Mouse (Mus musculus): Measurements from ENCODE around the gene Peli2. TPM values are rescaled to one million over a fixed set of nuclear protein-coding genes. Genes with fewer than 3 reads are reported as not detected.
A peak's percentile ranks its signal among the peaks of the same experiment; 100 is the strongest.

Gene Peli2
- polyA plus RNA-seq, 1 experiment from 2014 or later = 16.0 TPM

DNA sequence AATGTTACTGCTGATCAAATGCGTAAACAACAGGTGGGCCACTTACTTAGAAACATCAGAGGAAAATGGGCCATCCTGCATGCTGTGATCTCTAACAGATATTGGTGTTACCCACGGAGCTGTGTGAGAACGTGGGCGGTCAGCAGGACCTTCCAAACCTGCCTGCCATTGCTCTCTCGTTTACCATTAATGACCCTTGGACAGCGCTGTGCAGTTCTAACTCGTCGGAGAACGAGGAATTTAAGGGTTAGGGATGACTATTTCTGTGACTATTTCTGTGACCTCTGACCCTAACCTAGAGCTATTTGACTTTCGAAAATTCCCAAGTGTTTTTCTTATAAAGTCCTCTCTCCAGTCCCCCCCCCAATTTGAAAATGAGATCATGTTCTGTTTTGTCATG is 22.1 kb downstream of the Peli2 start:
- Histone ChIP-seq H3K9ac (no peak overlapping the region), H3K4me2 (no peak overlapping the region), H3K36me3 (ENCODE audit: insufficient read depth) (no peaks in the 10 kb centered on the region), H3K27me3 (ENCODE audit: insufficient read depth, low read length) (no peaks in the 10 kb centered on the region), H3K4me1 (ENCODE audit: insufficient read depth) (peaks cover 2% of the 10 kb centered on the region; the same call in 1 of the 2 replicates), H3K4me3 (ENCODE audit: low read depth, low read length) (no peak overlapping the region), H3K9me3 (ENCODE audit: low read depth, low read length) (no peaks in the 10 kb centered on the region), H3K27ac (ENCODE audit: low read depth) (no peak overlapping the region)
- no peak for TF ChIP-seq CTCF (IDR thresholded peaks at IDR 0.05; ENCODE audit: low read depth)
- WGBS = 63% methylated on average over 10 of the region's 10 CpGs
- DNase-seq (no peak), ATAC-seq (ENCODE audit: insufficient read depth) (no peak)

DNA sequence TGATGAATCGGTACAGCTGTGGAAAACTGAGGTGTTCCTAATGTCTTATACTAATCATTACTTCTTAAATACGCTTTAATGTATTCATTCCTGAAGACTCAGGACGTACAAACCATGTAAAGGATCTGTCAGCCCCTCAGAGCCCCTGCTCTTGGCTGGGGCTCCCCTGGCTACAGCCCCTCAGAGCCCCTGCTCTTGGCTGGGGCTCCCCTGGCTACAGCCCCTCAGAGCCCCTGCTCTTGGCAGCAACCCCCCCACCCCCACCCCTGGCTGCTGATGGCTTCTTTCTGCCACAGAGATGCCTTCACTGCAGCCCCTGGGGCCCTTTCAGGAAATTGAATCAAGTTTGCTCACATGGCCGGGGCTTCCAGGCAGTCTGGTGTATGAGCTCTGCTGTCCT is 22.5 kb downstream of the Peli2 start:
- Histone ChIP-seq H3K4me2 (no peak overlapping the region), H3K4me3 (ENCODE audit: low read depth, low read length) (no peak overlapping the region), H3K27ac (ENCODE audit: low read depth) (no peak overlapping the region), H3K36me3 (ENCODE audit: insufficient read depth) (no peaks in the 10 kb centered on the region), H3K4me1 (ENCODE audit: insufficient read depth) (no peaks in the 10 kb centered on the region), H3K27me3 (ENCODE audit: insufficient read depth, low read length) (no peaks in the 10 kb centered on the region), H3K9me3 (ENCODE audit: low read depth, low read length) (no peaks in the 10 kb centered on the region), H3K9ac (no peak overlapping the region)
- no peak for TF ChIP-seq CTCF (IDR thresholded peaks at IDR 0.05; ENCODE audit: low read depth)
- WGBS = 53% methylated on average over 4 of the region's 4 CpGs
- no peak for ATAC-seq (ENCODE audit: insufficient read depth)
- DNase-seq = no peak

DNA sequence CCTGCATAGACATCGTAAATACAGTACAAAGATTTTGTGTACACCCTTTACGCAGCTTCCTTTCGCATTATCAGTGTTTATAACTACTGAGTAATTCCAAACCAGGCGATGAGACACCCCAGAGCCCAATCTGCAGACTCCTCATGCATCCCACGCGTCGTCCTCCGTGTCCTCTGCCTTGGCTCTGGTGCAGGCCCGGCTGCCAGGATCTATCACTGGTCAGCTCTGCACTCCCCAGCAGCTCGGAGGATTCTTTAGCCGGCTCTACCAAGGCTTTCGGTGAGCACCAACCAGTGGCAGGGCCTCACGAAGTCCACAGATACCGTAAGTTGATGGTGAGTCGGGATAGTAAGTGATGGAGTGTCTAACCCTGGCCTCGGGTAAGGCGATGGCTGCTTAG is 23.7 kb downstream of the Peli2 start:
- H3K36me3 ChIP-seq (ENCODE audit: insufficient read depth) = no peaks in the 10 kb centered on the region
- no peak overlapping the region for H3K9ac ChIP-seq
- H3K4me3 ChIP-seq (ENCODE audit: low read depth, low read length) = no peak overlapping the region
- no peaks in the 10 kb centered on the region for H3K4me1 ChIP-seq (ENCODE audit: insufficient read depth)
- no peak overlapping the region for H3K4me2 ChIP-seq
- no peaks in the 10 kb centered on the region for H3K27me3 ChIP-seq (ENCODE audit: insufficient read depth, low read length)
- TF ChIP-seq CTCF (IDR thresholded peaks at IDR 0.05; ENCODE audit: low read depth) = no peak
- peak; percentile 43 for DNase-seq
- no peak overlapping the region for H3K27ac ChIP-seq (ENCODE audit: low read depth)
- ATAC-seq (ENCODE audit: insufficient read depth) = peak; percentile 41; the same call in 1 of the 2 replicates
- WGBS = 52% methylated on average over 17 of the region's 17 CpGs
- no peaks in the 10 kb centered on the region for H3K9me3 ChIP-seq (ENCODE audit: low read depth, low read length)

DNA sequence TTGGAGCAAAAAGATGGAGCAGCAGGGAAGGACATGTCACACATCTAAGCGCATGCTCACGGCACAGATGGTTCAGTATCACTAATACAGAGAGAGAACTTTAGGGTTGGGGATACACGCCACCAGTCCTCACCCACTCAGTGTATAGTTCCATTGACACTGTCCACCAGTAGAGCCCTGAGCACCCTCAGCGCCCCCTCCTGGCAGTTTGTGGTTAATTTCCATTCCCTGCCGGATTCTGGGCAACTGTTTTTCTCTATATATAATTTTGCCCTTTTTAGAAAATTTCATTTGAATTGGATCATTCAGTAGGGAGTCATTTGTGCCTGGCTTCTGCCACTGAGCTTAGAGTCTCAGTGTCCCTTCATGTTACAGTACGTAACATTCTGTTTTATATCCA is 27.1 kb downstream of the Peli2 start:
- no peak for DNase-seq
- H3K27me3 ChIP-seq (ENCODE audit: insufficient read depth, low read length) = no peaks in the 10 kb centered on the region
- no peaks in the 10 kb centered on the region for H3K4me1 ChIP-seq (ENCODE audit: insufficient read depth)
- no peak overlapping the region for H3K4me3 ChIP-seq (ENCODE audit: low read depth, low read length)
- TF ChIP-seq CTCF (IDR thresholded peaks at IDR 0.05; ENCODE audit: low read depth) = peak; percentile 27
- WGBS = 81% methylated on average over 6 of the region's 6 CpGs
- no peaks in the 10 kb centered on the region for H3K36me3 ChIP-seq (ENCODE audit: insufficient read depth)
- H3K9ac ChIP-seq = no peak overlapping the region
- ATAC-seq (ENCODE audit: insufficient read depth) = no peak
- no peak overlapping the region for H3K27ac ChIP-seq (ENCODE audit: low read depth)
- no peak overlapping the region for H3K4me2 ChIP-seq
- H3K9me3 ChIP-seq (ENCODE audit: low read depth, low read length) = no peaks in the 10 kb centered on the region

DNA sequence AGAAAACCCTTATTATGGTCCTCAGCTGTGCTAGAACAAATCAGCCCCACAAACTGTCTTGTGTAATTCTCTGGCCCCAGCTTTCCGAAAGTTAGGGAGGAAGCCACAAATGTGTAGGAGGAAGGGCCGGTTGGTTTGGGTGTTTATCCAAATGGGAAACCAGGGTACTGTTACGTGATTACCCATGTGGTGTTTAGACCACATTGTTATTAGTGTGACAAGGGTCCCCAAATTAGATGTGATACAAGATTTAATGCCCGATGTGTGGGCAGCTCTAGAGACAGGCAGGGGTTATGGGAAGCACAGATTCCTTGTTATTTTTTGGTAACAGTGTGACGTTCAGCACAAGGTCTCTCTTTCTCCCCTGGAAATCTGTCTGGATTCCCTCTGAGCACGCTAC is 28.0 kb downstream of the Peli2 start:
- WGBS = 82% methylated on average over 6 of the region's 6 CpGs
- ATAC-seq (ENCODE audit: insufficient read depth) = no peak
- no peak overlapping the region for H3K4me2 ChIP-seq
- H3K27me3 ChIP-seq (ENCODE audit: insufficient read depth, low read length) = no peaks in the 10 kb centered on the region
- no peak overlapping the region for H3K27ac ChIP-seq (ENCODE audit: low read depth)
- H3K4me1 ChIP-seq (ENCODE audit: insufficient read depth) = no peaks in the 10 kb centered on the region
- H3K4me3 ChIP-seq (ENCODE audit: low read depth, low read length) = no peak overlapping the region
- no peak for DNase-seq
- TF ChIP-seq CTCF (IDR thresholded peaks at IDR 0.05; ENCODE audit: low read depth) = no peak
- H3K9ac ChIP-seq = no peak overlapping the region
- no peaks in the 10 kb centered on the region for H3K9me3 ChIP-seq (ENCODE audit: low read depth, low read length)
- no peaks in the 10 kb centered on the region for H3K36me3 ChIP-seq (ENCODE audit: insufficient read depth)

DNA sequence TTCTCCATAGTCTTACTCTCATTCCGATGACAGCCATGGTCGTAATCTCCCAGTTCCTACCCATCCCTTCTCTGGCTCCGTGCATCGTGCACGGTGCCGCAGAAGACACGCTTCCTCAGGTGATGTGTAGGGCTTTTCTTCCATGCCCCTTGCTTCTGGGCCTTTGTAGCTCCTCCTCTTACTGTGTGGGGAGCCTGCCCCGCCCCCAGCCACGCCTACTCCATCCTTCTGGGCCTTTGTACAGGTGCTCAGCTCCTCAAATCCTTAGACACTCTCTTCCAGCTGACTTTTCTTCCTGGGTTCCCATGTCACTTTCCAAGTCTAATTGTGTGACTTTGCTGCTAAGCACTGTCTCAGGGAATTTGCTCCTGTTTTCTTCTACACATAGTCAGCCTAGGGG is 28.7 kb downstream of the Peli2 start:
- H3K27ac ChIP-seq (ENCODE audit: low read depth) = no peak overlapping the region
- H3K9me3 ChIP-seq (ENCODE audit: low read depth, low read length) = no peaks in the 10 kb centered on the region
- no peak for TF ChIP-seq CTCF (IDR thresholded peaks at IDR 0.05; ENCODE audit: low read depth)
- H3K4me2 ChIP-seq = no peak overlapping the region
- no peak for DNase-seq
- H3K36me3 ChIP-seq (ENCODE audit: insufficient read depth) = no peaks in the 10 kb centered on the region
- ATAC-seq (ENCODE audit: insufficient read depth) = no peak
- no peak overlapping the region for H3K9ac ChIP-seq
- no peaks in the 10 kb centered on the region for H3K4me1 ChIP-seq (ENCODE audit: insufficient read depth)
- H3K4me3 ChIP-seq (ENCODE audit: low read depth, low read length) = no peak overlapping the region
- no peaks in the 10 kb centered on the region for H3K27me3 ChIP-seq (ENCODE audit: insufficient read depth, low read length)
- WGBS = 87% methylated on average over 9 of the region's 9 CpGs

DNA sequence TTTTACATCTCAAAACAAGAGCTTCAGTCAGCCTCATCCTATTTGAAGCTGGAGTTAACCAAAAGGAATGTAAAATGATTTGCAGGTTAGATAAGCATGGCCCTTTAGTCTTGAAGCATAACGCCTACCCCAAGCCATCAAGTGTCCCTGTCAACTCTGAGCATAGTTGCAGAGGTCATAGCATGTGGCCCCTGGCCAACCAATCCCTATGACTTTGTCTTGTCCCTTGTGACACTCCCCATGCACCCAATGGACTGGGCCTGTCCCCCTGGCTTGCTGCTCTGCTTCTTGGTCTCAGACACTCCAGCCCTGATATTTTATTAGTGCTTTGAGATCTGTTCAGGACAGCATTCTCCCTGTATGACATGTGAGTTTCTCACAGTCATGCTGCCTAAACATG is 30.3 kb downstream of the Peli2 start:
- no peak overlapping the region for H3K4me3 ChIP-seq (ENCODE audit: low read depth, low read length)
- no peaks in the 10 kb centered on the region for H3K27me3 ChIP-seq (ENCODE audit: insufficient read depth, low read length)
- no peaks in the 10 kb centered on the region for H3K36me3 ChIP-seq (ENCODE audit: insufficient read depth)
- ATAC-seq (ENCODE audit: insufficient read depth) = no peak
- WGBS = 66% methylated on average over 1 of the region's 1 CpGs
- H3K4me2 ChIP-seq = no peak overlapping the region
- no peak for TF ChIP-seq CTCF (IDR thresholded peaks at IDR 0.05; ENCODE audit: low read depth)
- no peaks in the 10 kb centered on the region for H3K9me3 ChIP-seq (ENCODE audit: low read depth, low read length)
- no peak overlapping the region for H3K27ac ChIP-seq (ENCODE audit: low read depth)
- no peak overlapping the region for H3K9ac ChIP-seq
- DNase-seq = no peak
- peaks cover 6% of the 10 kb centered on the region; the same call in 1 of the 2 replicates for H3K4me1 ChIP-seq (ENCODE audit: insufficient read depth)

DNA sequence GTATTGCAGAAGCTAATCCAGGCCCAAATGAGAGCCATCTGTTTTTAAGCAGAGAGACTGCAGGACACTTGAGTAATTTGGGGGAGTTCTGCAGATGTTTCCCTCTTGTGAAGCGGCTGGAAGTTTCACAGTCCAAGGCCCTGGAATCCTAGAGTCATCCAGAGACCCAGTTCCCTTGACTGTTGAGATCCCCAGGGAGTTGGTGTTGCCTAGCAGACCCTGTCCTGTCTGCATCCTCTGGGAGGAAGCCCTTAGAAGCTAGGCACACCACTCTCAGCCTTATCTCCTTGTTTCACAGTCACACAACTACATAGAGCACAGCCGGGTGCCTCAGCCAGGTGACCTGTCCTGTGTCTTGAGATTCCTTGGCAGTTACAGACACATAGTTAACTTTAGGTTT is 30.9 kb downstream of the Peli2 start:
- Histone ChIP-seq H3K27ac (ENCODE audit: low read depth) (no peak overlapping the region), H3K4me2 (no peak overlapping the region), H3K36me3 (ENCODE audit: insufficient read depth) (no peaks in the 10 kb centered on the region), H3K4me1 (ENCODE audit: insufficient read depth) (peaks cover 6% of the 10 kb centered on the region; the same call in 1 of the 2 replicates), H3K9me3 (ENCODE audit: low read depth, low read length) (no peaks in the 10 kb centered on the region), H3K9ac (no peak overlapping the region), H3K27me3 (ENCODE audit: insufficient read depth, low read length) (no peaks in the 10 kb centered on the region), H3K4me3 (ENCODE audit: low read depth, low read length) (no peak overlapping the region)
- ATAC-seq (ENCODE audit: insufficient read depth) (no peak), DNase-seq (no peak)
- 79% methylated on average over 2 of the region's 2 CpGs for WGBS
- no peak for TF ChIP-seq CTCF (IDR thresholded peaks at IDR 0.05; ENCODE audit: low read depth)
